Mouse (Mus musculus): Measurements from ENCODE around the gene Dusp28. TPM values are rescaled to one million over a fixed set of nuclear protein-coding genes. Genes with fewer than 3 reads are reported as not detected.

Dusp28 gene
- polyA plus RNA-seq, 1 experiment from 2014 or later, result 18.3 TPM

DNA sequence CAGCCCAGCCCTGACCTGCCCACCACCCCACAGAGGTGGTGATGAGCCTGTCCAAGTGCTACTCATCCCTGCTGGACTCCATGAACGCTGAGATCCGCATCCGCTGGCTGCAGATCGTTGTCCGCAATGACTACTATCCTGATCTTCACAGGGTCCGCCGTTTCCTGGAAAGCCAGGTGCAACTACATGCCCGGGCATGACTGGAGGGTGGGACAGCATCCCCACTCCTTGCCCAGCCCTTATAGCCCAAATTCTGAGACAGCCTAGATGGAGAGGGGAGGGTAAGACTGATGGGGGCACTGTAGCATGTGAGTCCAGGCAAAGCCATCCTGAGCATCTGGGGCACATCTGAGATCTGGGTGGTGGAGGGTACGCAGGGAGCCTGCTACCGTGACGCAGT lies 12.4 kb downstream of the Dusp28 start:
- no peak overlapping the region for H3K4me3 ChIP-seq (ENCODE audit: low read depth, low read length)
- peaks cover 58% of the 10 kb centered on the region for H3K36me3 ChIP-seq (ENCODE audit: insufficient read depth, low read length)
- ATAC-seq, result no peak
- 98% methylated on average over 11 of the region's 11 CpGs for WGBS
- no peak for DNase-seq (ENCODE audit: low spot score)
- TF ChIP-seq EP300 (IDR thresholded peaks at IDR 0.05) (no peak), CTCF (IDR thresholded peaks at IDR 0.05) (no peak)
- H3K27ac ChIP-seq (ENCODE audit: low read length), result no peak overlapping the region
- H3K4me2 ChIP-seq (replicated peaks; ENCODE audit: low read depth, low read length), result no peak overlapping the region
- H3K9me3 ChIP-seq (ENCODE audit: low read length), result no peaks in the 10 kb centered on the region
- no peak overlapping the region for H3K9ac ChIP-seq (replicated peaks; ENCODE audit: low read depth)
- H3K27me3 ChIP-seq (replicated peaks; ENCODE audit: insufficient read depth, low read length), result no peaks in the 10 kb centered on the region
- no peaks in the 10 kb centered on the region for H3K4me1 ChIP-seq (ENCODE audit: insufficient read depth, low read depth, low read length)

DNA sequence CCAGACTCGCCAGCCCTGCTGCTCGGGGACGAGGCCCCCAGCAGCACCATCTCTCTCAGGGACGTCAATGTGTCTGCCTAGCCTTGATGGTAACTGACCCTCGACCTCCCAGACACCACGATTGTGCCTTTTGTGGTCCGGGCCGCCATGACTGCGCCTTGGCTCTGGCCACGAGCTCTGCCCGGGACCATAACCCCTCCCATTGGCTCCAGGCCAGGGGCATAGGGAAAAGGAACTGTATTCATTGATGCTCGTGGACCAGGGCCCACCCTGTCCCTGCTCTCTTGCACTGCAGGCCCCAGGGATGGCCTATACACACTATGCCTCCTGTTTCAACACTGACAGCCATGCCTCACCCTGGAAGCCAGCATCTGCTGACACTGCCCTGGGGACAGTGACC lies 13.0 kb downstream of the Dusp28 start:
- Histone ChIP-seq H3K4me3 (ENCODE audit: low read depth, low read length) (no peak overlapping the region), H3K9me3 (ENCODE audit: low read length) (no peaks in the 10 kb centered on the region), H3K36me3 (ENCODE audit: insufficient read depth, low read length) (peaks cover 54% of the 10 kb centered on the region), H3K4me2 (replicated peaks; ENCODE audit: low read depth, low read length) (no peak overlapping the region), H3K9ac (replicated peaks; ENCODE audit: low read depth) (no peak overlapping the region), H3K27ac (ENCODE audit: low read length) (no peak overlapping the region), H3K27me3 (replicated peaks; ENCODE audit: insufficient read depth, low read length) (no peaks in the 10 kb centered on the region), H3K4me1 (ENCODE audit: insufficient read depth, low read depth, low read length) (no peaks in the 10 kb centered on the region)
- no peak for DNase-seq (ENCODE audit: low spot score)
- 0 out of 2 replicates have a peak, but pooled peaks have one; percentile 29 for ATAC-seq
- WGBS, result 62% methylated on average over 10 of the region's 12 CpGs
- TF ChIP-seq EP300 (IDR thresholded peaks at IDR 0.05) (no peak), CTCF (IDR thresholded peaks at IDR 0.05) (no peak)

DNA sequence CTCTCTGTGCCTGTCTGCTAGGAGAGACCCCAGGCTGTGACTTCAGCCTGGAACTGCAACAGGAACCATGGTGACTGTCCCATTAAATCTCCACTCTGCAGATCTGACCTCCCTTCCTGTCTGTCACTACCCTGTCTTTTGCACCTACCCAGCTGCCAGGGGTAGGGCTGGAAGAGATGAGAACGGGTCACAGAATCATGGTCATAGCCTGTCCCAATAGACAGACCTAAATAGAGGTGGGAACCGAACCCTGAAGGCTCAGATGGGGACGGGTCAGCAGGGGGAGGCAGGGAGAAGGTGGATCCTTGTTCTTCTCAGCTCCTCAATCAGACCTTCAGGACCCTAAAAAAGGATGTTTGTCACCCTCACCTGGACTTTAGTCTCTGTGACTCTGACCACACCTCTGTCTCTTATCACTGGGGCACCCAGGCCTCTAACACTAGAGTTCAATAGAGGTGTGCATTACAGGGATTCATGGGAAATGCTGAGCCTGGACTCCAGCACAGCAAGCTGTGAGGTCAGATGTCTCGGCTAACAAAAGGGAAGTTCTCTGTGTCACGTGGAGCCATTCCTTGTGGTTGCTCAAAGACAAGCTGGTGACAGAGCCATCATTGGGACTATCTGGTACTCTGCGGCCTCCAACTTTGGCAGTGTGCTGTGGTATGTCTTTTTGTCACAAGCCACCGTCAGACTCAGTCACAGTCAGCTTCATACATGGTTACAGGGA lies 13.9 kb downstream of the Dusp28 start:
- no peak overlapping the region for H3K9ac ChIP-seq (replicated peaks; ENCODE audit: low read depth)
- WGBS, result 77% methylated on average over 7 of the region's 7 CpGs
- DNase-seq (ENCODE audit: low spot score) (no peak), ATAC-seq (no peak)
- H3K4me3 ChIP-seq (ENCODE audit: low read depth, low read length), result no peak overlapping the region
- H3K36me3 ChIP-seq (ENCODE audit: insufficient read depth, low read length), result peaks cover 46% of the 10 kb centered on the region
- H3K9me3 ChIP-seq (ENCODE audit: low read length), result no peaks in the 10 kb centered on the region
- no peak overlapping the region for H3K4me2 ChIP-seq (replicated peaks; ENCODE audit: low read depth, low read length)
- H3K4me1 ChIP-seq (ENCODE audit: insufficient read depth, low read depth, low read length), result no peaks in the 10 kb centered on the region
- no peak overlapping the region for H3K27ac ChIP-seq (ENCODE audit: low read length)
- TF ChIP-seq CTCF (IDR thresholded peaks at IDR 0.05) (no peak), EP300 (IDR thresholded peaks at IDR 0.05) (no peak)
- H3K27me3 ChIP-seq (replicated peaks; ENCODE audit: insufficient read depth, low read length), result no peaks in the 10 kb centered on the region

DNA sequence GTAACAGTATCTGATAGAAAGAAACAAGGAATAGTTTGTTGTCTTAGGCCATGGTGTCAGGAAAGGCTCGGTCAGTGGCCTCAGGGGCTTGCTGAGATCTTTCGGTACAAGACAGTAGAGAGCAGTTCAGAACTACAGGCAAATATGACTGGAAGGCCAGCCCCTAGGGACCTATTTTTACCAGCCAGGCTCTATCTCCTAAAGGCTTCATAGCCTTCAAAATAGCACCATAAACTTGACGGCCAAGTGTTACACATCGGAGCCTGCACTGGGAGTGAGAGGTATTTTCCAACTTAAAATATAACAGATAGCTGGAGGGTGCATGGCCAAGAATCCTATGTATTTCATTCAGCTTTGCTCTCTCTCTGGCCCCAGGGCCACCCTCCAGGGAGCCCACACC lies 14.7 kb downstream of the Dusp28 start:
- no peak for ATAC-seq
- no peak overlapping the region for H3K4me2 ChIP-seq (replicated peaks; ENCODE audit: low read depth, low read length)
- no peak overlapping the region for H3K4me3 ChIP-seq (ENCODE audit: low read depth, low read length)
- no peak overlapping the region for H3K27ac ChIP-seq (ENCODE audit: low read length)
- no peaks in the 10 kb centered on the region for H3K27me3 ChIP-seq (replicated peaks; ENCODE audit: insufficient read depth, low read length)
- no peaks in the 10 kb centered on the region for H3K4me1 ChIP-seq (ENCODE audit: insufficient read depth, low read depth, low read length)
- H3K9me3 ChIP-seq (ENCODE audit: low read length), result no peaks in the 10 kb centered on the region
- H3K9ac ChIP-seq (replicated peaks; ENCODE audit: low read depth), result no peak overlapping the region
- TF ChIP-seq CTCF (IDR thresholded peaks at IDR 0.05) (no peak), EP300 (IDR thresholded peaks at IDR 0.05) (no peak)
- H3K36me3 ChIP-seq (ENCODE audit: insufficient read depth, low read length), result peaks cover 41% of the 10 kb centered on the region
- WGBS, result 90% methylated on average over 4 of the region's 4 CpGs
- DNase-seq (ENCODE audit: low spot score), result no peak

DNA sequence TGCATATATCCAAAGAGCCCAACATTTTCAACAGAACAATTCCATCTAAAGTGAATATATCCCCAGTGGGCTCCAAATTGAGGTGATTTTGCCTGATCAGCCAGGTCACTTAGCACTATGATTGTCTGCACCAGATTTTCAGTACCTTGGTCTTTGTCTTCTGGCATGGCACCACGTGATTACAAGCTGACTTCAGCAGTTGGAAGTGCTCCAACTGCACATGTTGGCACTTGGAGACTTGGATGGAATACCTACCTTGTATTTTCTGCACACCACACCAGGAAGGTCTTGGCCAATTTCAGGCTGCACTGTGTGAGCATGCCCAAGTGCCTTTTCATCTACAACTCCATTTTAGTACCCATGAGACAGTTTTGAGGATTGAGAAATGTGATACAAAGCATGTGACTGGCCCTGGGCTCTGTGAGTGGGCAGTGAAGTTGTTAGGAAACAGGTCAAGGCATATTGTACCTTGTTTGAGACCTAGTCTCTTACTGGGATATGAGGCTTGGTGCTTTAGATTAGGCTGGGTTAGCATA lies 23.5 kb downstream of the Dusp28 start:
- ATAC-seq (no peak), DNase-seq (ENCODE audit: low spot score) (no peak)
- WGBS, result 21% methylated on average over 1 of the region's 1 CpGs
- H3K27ac ChIP-seq (ENCODE audit: low read length), result no peak overlapping the region
- H3K4me3 ChIP-seq (ENCODE audit: low read depth, low read length), result no peak overlapping the region
- H3K36me3 ChIP-seq (ENCODE audit: insufficient read depth, low read length), result no peaks in the 10 kb centered on the region
- no peak overlapping the region for H3K9ac ChIP-seq (replicated peaks; ENCODE audit: low read depth)
- TF ChIP-seq CTCF (IDR thresholded peaks at IDR 0.05), result no peak
- no peak for TF ChIP-seq EP300 (IDR thresholded peaks at IDR 0.05)
- H3K4me2 ChIP-seq (replicated peaks; ENCODE audit: low read depth, low read length), result no peak overlapping the region
- H3K9me3 ChIP-seq (ENCODE audit: low read length), result no peaks in the 10 kb centered on the region
- peaks cover 10% of the 10 kb centered on the region for H3K4me1 ChIP-seq (ENCODE audit: insufficient read depth, low read depth, low read length)
- no peaks in the 10 kb centered on the region for H3K27me3 ChIP-seq (replicated peaks; ENCODE audit: insufficient read depth, low read length)

DNA sequence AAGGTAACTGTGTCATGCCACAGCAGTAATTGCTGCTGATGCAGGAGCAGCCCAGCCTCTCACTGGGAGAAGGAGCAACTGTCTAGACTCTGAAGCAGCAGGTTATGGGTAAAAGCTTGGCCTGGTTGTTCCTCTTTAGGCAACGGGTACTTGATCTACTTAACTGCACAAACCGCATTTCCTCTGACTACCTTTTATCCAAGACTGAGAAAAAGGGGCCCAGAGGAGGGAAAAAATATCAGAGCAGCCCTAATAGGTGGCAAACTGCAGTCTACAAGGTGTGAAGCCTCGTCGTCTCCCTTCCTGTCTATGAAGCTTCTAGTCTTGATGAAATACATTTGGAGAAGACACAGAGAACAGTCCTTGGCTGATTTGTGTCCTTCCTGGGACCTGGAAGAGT lies 26.8 kb downstream of the Dusp28 start:
- H3K9me3 ChIP-seq (ENCODE audit: low read length), result no peaks in the 10 kb centered on the region
- no peak overlapping the region for H3K9ac ChIP-seq (replicated peaks; ENCODE audit: low read depth)
- H3K4me2 ChIP-seq (replicated peaks; ENCODE audit: low read depth, low read length), result peak overlapping the region; percentile 94
- peak overlapping the region; percentile 84 for H3K27ac ChIP-seq (ENCODE audit: low read length)
- H3K4me3 ChIP-seq (ENCODE audit: low read depth, low read length), result peak overlapping the region; percentile 66
- WGBS, result 58% methylated on average over 4 of the region's 4 CpGs
- ATAC-seq, result no peak
- DNase-seq (ENCODE audit: low spot score), result peak; percentile 15
- H3K27me3 ChIP-seq (replicated peaks; ENCODE audit: insufficient read depth, low read length), result no peaks in the 10 kb centered on the region
- H3K36me3 ChIP-seq (ENCODE audit: insufficient read depth, low read length), result no peaks in the 10 kb centered on the region
- TF ChIP-seq CTCF (IDR thresholded peaks at IDR 0.05) (no peak), EP300 (IDR thresholded peaks at IDR 0.05) (no peak)
- peaks cover 11% of the 10 kb centered on the region for H3K4me1 ChIP-seq (ENCODE audit: insufficient read depth, low read depth, low read length)

All from lung, postnatal 0 days (tissue).